Mouse (Mus musculus) G1E (cell line): ENCODE measurements around the gene Unc5cl.

Experiments used
- CTCF ChIP-seq: IDR thresholded peaks from 2 replicates; pipeline ENCODE4 v1.5.1; 2012; ENCODE audit warnings: low read depth, low read length, inconsistent platforms, mixed read lengths
- GATA1 ChIP-seq: IDR thresholded peaks from 2 replicates; pipeline ENCODE4 v1.6.1; 2012; ENCODE audit warnings: borderline replicate concordance, low read length, inconsistent platforms, mixed read lengths
- GATA2 ChIP-seq: IDR thresholded peaks from 2 replicates; pipeline ENCODE4 v1.6.1; 2012; ENCODE audit warnings: low read depth, low read length, inconsistent platforms, borderline replicate concordance
- POLR2AphosphoS5 ChIP-seq: IDR thresholded peaks from 2 replicates; pipeline ENCODE4 v1.6.1; 2012; ENCODE audit warnings: low read depth, low read length, inconsistent platforms; ENCODE audit not compliant: insufficient replicate concordance
- TAL1 ChIP-seq: conservative IDR thresholded peaks from 2 replicates; pipeline ENCODE4 v1.6.1; 2012; ENCODE audit warnings: low read depth, low read length, inconsistent platforms, mixed read lengths

DNA sequence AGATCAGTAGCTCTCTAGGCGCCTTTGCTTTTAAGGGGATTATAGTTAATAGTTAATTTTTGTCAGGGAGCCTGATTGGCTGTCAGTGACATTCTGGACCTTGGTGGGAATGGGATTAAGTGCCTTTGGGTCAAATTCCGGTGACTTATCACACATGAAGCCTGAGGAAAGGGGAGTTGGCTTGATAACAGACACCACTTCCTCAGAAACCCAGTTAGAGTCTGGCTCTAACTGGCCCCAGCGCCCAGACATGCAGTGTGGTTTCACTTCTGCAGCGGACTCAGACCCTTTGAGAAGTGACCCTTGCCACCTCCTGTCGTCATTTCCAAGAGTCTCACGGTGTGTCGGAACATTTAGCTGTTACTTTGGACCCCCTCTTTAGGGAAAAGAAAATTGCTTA, 36.5 kb upstream of the Unc5cl start:
- TF ChIP-seq CTCF = no peak
- TF ChIP-seq GATA1 = no peak
- TF ChIP-seq TAL1 = no peak
- TF ChIP-seq POLR2AphosphoS5 = no peak
- no peak for TF ChIP-seq GATA2
